In genomic region chr6:125493147-125493546, GRCm38 (mm10) we compare ENCODE assay signal across 8 mouse cellular contexts. TPM values are rescaled to one million over a fixed set of nuclear protein-coding genes. Genes with fewer than 3 reads are reported as not detected.
A peak's percentile ranks its signal among the peaks of the same experiment; 100 is the strongest.
DNase-seq lines count a peak whose midpoint lies in the region; ATAC-seq and TF ChIP-seq lines count a peak whose summit lies in the region.

No protein-coding gene starts in this region.

- 0 out of 2 replicates have a peak, but pooled peaks cover 4% of the 10 kb centered on the region for H3K36me3 ChIP-seq in kidney, embryonic 14.5 days (ENCODE audit: control insufficient read depth, insufficient read depth, low read length)
- no peaks in the 10 kb centered on the region for H3K36me3 ChIP-seq in forebrain, embryonic 10.5 days (replicated peaks)
- no peaks in the 10 kb centered on the region for H3K36me3 ChIP-seq in limb, embryonic 13.5 days
- H3K36me3 ChIP-seq in myocyte (ENCODE audit: control insufficient read depth, insufficient read depth) = no peaks in the 10 kb centered on the region

- H3K79me2 ChIP-seq in myocyte (ENCODE audit: control insufficient read depth, insufficient read depth) = peaks cover 60% of the 10 kb centered on the region

- peak overlapping the region; percentile 60; the same call in 1 of the 2 replicates for H3K9ac ChIP-seq in kidney, embryonic 14.5 days (ENCODE audit: low read depth, low read length)
- H3K9ac ChIP-seq in limb, embryonic 13.5 days = peak overlapping the region; percentile 78

- H3K4me1 ChIP-seq in kidney, embryonic 14.5 days (ENCODE audit: control insufficient read depth, insufficient read depth, low read length) = 0 out of 2 replicates have a peak, but pooled peaks cover 6% of the 10 kb centered on the region
- H3K4me1 ChIP-seq in forebrain, embryonic 10.5 days = peaks cover 29% of the 10 kb centered on the region
- peaks cover 69% of the 10 kb centered on the region for H3K4me1 ChIP-seq in limb, embryonic 13.5 days

- no peak for ATAC-seq in kidney, embryonic 14.5 days (ENCODE audit: low FRiP score, low TSS enrichment)
- ATAC-seq in limb, embryonic 13.5 days (ENCODE audit: low FRiP score, low read depth) = no peak

- peaks cover 9% of the 10 kb centered on the region; the same call in 1 of the 2 replicates for H3K27me3 ChIP-seq in kidney, embryonic 14.5 days (ENCODE audit: control insufficient read depth, insufficient read depth, low read length)
- peaks cover 59% of the 10 kb centered on the region for H3K27me3 ChIP-seq in forebrain, embryonic 10.5 days (ENCODE audit: poor library complexity, severe bottlenecking)
- peaks cover 17% of the 10 kb centered on the region for H3K27me3 ChIP-seq in limb, embryonic 13.5 days
- no peaks in the 10 kb centered on the region for H3K27me3 ChIP-seq in myocyte (ENCODE audit: control insufficient read depth, insufficient read depth, insufficient read length)

- peak overlapping the region; percentile 58; the same call in 1 of the 2 replicates for H3K4me3 ChIP-seq in kidney, embryonic 14.5 days (ENCODE audit: low read length)
- H3K4me3 ChIP-seq in forebrain, embryonic 10.5 days = peak overlapping the region; percentile 75
- H3K4me3 ChIP-seq in limb, embryonic 13.5 days = peak overlapping the region; percentile 61
- H3K4me3 ChIP-seq in myocyte = peak overlapping the region; percentile 83

- H3ac ChIP-seq in myocyte (ENCODE audit: control insufficient read depth, insufficient read length) = no peak overlapping the region

- H3K4me2 ChIP-seq in kidney, embryonic 14.5 days (replicated peaks; ENCODE audit: low read depth, low read length) = peak overlapping the region; percentile 73
- H3K4me2 ChIP-seq in limb, embryonic 13.5 days (replicated peaks) = peak overlapping the region; percentile 71
- peak overlapping the region; percentile 83 for H3K4me2 ChIP-seq in myocyte (ENCODE audit: low read depth)

- no peaks in the 10 kb centered on the region for H3K9me3 ChIP-seq in kidney, embryonic 14.5 days (ENCODE audit: control insufficient read depth, low read length)
- H3K9me3 ChIP-seq in forebrain, embryonic 10.5 days = no peaks in the 10 kb centered on the region
- no peaks in the 10 kb centered on the region for H3K9me3 ChIP-seq in limb, embryonic 13.5 days

- DNase-seq in kidney, postnatal 10 days = no peak
- no peak for DNase-seq in forebrain, embryonic 10.5 days (ENCODE audit: extremely low spot score, low spot score)
- DNase-seq in cerebellum, postnatal 36 days = no peak
- no peak for DNase-seq in yolk sac, embryonic 10.5 days (ENCODE audit: low spot score)
- no peak for DNase-seq in right cerebral cortex, postnatal 14 days

- WGBS in kidney, embryonic 14.5 days = 43% methylated on average over 5 of the region's 5 CpGs
- WGBS in forebrain, embryonic 10.5 days = 61% methylated on average over 5 of the region's 5 CpGs
- WGBS in limb, embryonic 13.5 days = 51% methylated on average over 5 of the region's 5 CpGs

- peak; percentile 29 for TF ChIP-seq POLR2A in myocyte (IDR thresholded peaks at IDR 0.05; ENCODE audit: insufficient read length, low read depth)

- no peak overlapping the region for H3K27ac ChIP-seq in kidney, embryonic 14.5 days (ENCODE audit: low read depth, low read length)
- H3K27ac ChIP-seq in forebrain, embryonic 10.5 days = no peak overlapping the region
- no peak overlapping the region for H3K27ac ChIP-seq in limb, embryonic 13.5 days

TF ChIP-seq in myocyte, 11 proteins besides CTCF, POLR2A, EP300 and RAD21:
- TF ChIP-seq CEBPB (IDR thresholded peaks at IDR 0.05; ENCODE audit: insufficient read depth, poor library complexity, severe bottlenecking) = peak; percentile 78
- TF ChIP-seq E2F4 (IDR thresholded peaks at IDR 0.05; ENCODE audit: insufficient read depth) = no peak
- peak; percentile 36 for TF ChIP-seq POLR2AphosphoS2 (IDR thresholded peaks at IDR 0.05; ENCODE audit: insufficient read length, low read depth)

RNA-seq across cellular contexts. Expression of gene Cd9, which starts 1.4 kb away (rescaled TPM):
- 116 and 118 TPM in 2 replicates for polyA plus RNA-seq in kidney, embryonic 14.5 days (2014; fragmentation: Nextera tagmentation; extraction: Ambion mirVana)
- 35.3 and 38.2 TPM in 2 replicates for polyA plus RNA-seq in forebrain, embryonic 10.5 days (2016; fragmentation: Nextera tagmentation; extraction: Ambion mirVana)
- 157 and 174 TPM in 2 replicates for polyA plus RNA-seq in limb, embryonic 13.5 days (2015; fragmentation: Nextera tagmentation; extraction: Ambion mirVana)
- 216 TPM for polyA plus RNA-seq in myocyte (2012; fragmentation: generic; extraction: Trizol)

RNA-seq across cellular contexts. Expression of gene Vwf, which starts 53.4 kb away (rescaled TPM):
- polyA plus RNA-seq in kidney, embryonic 14.5 days (2014; fragmentation: Nextera tagmentation; extraction: Ambion mirVana) = 2.4 and 5.2 TPM in 2 replicates
- 4.1 and 5.9 TPM in 2 replicates for polyA plus RNA-seq in forebrain, embryonic 10.5 days (2016; fragmentation: Nextera tagmentation; extraction: Ambion mirVana)
- polyA plus RNA-seq in limb, embryonic 13.5 days (2015; fragmentation: Nextera tagmentation; extraction: Ambion mirVana) = 6.7 and 6.9 TPM in 2 replicates
- 1.2 TPM for polyA plus RNA-seq in myocyte (2012; fragmentation: generic; extraction: Trizol)
